Mouse (Mus musculus) right cerebral cortex, adult 18-20 months (tissue): ENCODE measurements around the gene Usp16.
"Not testable (repeated sequence)": the region's sequence is repeated elsewhere in the genome, so short reads cannot be mapped to it uniquely, and the experiment has no call there.

Experiments used
- DNase-seq: peaks from one replicate; pipeline ENCODE4 v3.0.0; 2022; ENCODE audit warnings: mixed read lengths

Gene Usp16

DNA sequence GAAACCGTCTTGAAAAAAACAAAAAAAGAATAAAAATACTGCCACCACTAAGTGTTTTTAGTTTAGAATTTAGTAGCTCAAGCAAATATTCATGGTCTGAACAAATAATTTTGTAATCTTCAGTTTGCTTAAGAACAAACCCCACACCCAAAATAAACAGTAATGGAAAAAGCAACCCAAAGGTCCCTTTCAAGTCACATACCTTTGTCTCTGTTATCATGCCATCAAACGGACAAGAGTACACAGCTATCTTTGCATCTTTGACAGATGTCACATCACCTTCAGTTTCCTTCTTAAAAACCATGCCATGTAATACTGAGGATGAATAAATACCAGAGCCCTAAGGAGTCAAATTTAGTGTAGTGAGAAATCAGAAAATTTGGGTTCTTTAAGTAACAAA, 34.1 kb downstream of the Usp16 start:
- no peak for DNase-seq

DNA sequence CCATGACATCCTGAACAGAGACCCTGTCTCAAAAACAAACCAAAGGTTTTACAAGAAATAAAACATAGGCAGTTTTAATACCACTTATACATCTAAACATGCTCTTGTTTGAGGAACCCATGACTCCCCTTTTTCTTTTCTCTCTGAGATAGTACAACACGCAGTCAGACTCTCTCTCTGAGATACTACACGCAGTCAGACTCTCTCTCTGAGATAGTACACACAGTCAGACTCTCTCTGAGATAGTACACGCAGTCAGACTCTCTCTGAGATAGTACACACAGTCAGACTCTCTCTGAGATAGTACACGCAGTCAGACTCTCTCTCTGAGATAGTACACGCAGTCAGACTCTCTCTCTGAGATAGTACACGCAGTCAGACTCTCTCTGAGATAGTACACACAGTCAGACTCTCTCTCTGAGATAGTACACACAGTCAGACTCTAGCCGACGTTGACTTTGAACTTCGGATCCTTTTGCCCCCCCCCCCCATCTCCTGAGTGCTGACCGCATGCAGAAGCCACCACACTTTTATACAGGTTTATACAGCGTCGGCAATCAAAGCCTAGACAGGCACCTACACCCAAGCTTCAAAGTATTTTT, 37.8 kb downstream of the Usp16 start:
- not testable (repeated sequence) for DNase-seq

- no peak for DNase-seq
Measured at GRCm38 (mm10) chr16:87494955-87495655, 40.6 kb downstream of the Usp16 start.

DNA sequence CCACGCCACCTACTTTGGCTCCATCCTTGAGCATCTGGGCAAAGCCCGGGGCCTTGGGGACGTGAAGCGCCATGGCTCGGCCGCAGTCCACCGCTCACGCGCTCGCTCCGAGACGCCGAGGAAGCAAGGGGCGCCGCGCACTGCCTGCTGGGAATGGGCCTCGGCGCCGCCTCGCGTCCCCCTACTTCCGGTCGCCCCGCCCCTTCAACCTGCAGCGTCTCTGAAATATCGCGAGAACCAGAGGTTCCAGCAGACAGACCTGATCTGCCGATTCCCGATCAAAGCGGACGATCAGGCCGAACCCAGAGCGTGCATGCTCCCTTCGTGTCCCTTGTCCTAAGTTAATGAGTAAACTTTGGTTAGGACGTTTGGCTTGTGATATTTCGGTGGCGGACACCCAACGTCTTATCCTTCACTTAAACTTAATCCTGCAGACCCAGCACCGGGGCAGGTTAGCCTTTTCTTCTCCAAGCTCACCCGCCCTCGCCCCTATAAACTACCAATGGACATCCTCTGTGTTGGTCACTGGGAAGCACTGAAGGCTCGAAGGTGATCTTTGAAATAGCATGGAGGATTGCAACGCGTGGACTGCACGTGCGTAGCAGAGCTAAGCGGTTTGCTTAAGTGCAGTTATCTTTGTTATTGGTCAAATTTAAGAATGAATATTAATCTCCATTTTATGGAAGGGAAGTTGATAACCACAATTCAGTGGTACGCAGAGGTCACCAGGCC, 41.4 kb downstream of the Usp16 start, which contains the start of gene Cct8:
Gene Cct8, minus strand, starts transcription at position 158 of the 732 bp plus-strand sequence.
- DNase-seq: peak; percentile 97

GRCm38 (mm10) chr16:87496728-87497127, 42.2 kb downstream of the Usp16 start:
- no peak for DNase-seq

DNA sequence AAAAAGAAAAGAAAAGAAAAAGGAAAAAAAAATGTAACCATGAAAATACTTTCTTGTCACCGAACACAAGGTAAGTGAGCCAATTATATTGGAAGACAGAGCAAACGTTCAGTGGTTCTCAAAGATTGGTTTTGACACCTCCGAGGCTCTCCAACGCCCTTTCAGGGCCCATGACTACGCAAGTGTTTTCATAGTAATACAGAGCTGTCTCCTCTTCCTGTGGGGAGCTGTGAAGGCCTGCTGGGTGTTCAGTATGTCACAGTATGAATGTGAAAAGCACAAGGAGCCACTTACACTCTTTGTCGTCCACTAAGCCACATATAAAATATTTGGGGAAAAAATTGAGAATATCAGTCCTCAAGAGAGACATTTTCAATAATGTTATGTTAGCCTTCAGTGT, 42.7 kb downstream of the Usp16 start:
- DNase-seq: no peak

GRCm38 (mm10) chr16:87499556-87499955, 45.1 kb downstream of the Usp16 start:
- DNase-seq: no peak

GRCm38 (mm10) chr16:87501304-87502078, 47.0 kb downstream of the Usp16 start:
- no peak for DNase-seq

GRCm38 (mm10) chr16:87511706-87512105, 57.2 kb downstream of the Usp16 start:
- DNase-seq: no peak

- no peak for DNase-seq
Measured at GRCm38 (mm10) chr16:87512331-87512730, 57.8 kb downstream of the Usp16 start.

- DNase-seq: no peak
Measured at GRCm38 (mm10) chr16:87524228-87524627, 69.7 kb downstream of the Usp16 start.

GRCm38 (mm10) chr16:87527553-87528249, 73.2 kb downstream of the Usp16 start:
- no peak for DNase-seq

DNA sequence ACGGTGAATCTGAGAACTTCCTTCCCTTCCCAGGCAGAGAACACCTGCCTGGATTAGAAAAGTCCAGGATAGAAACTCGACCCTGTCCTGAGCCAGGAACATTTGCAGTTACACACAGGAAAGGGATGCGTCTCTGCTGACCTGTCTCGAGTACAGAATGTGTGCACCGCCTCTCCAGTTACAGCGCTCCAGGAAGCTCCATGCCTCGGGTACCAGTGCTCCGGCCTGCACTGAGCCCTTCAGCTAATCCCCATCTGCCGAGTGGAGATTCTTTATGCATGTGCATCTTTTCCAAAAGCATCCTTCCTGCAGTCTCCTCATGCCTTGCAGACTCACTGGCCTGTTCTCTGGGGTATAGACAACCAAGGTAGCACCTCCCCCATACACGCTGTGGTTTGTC, 74.3 kb downstream of the Usp16 start:
- no peak for DNase-seq
